Mouse (Mus musculus) lung, postnatal 0 days (tissue): Measurements from ENCODE around the gene Zfp296. TPM values are rescaled to one million over a fixed set of nuclear protein-coding genes. Genes with fewer than 3 reads are reported as not detected.

Experiments used
- ATAC-seq: fragments of 200-750 bp; cut with Nextera tagmentation; 2 replicates; pipeline ENCODE4 v1.8.0; 2017; ENCODE audit warnings: moderate library complexity
- DNase-seq: peaks from one replicate; pipeline ENCODE4 v3.0.0-alpha.2; 2016; ENCODE audit warnings: low spot score
- H3K27ac ChIP-seq: fragments of 300-500 bp; sonication (generic); 2 replicates; pipeline ENCODE4 v1.5.1; 2014; ENCODE audit warnings: antibody characterized with exemption, mild to moderate bottlenecking, low read length, mixed read lengths
- H3K27me3 ChIP-seq: fragments of 300-500 bp; sonication (generic); replicated peaks from 2 replicates; pipeline ENCODE4 v1.6.1; 2014; ENCODE audit warnings: low read length, mixed read lengths; ENCODE audit not compliant: insufficient read depth
- H3K36me3 ChIP-seq: fragments of 300-500 bp; sonication (generic); 2 replicates; pipeline ENCODE4 v1.6.1; 2014; ENCODE audit warnings: low read length, mixed read lengths; ENCODE audit not compliant: insufficient read depth
- H3K4me1 ChIP-seq: fragments of 300-500 bp; sonication (generic); 2 replicates; pipeline ENCODE4 v1.6.1; 2014; ENCODE audit warnings: antibody characterized with exemption, low read depth, low read length, mixed read lengths; ENCODE audit not compliant: insufficient read depth
- H3K4me2 ChIP-seq: fragments of 300-500 bp; sonication (generic); replicated peaks from 2 replicates; pipeline ENCODE4 v1.6.1; 2014; ENCODE audit warnings: low read depth, mild to moderate bottlenecking, low read length, moderate library complexity, mixed read lengths
- H3K4me3 ChIP-seq: fragments of 300-500 bp; sonication (generic); 2 replicates; pipeline ENCODE4 v1.5.1; 2014; ENCODE audit warnings: low read depth, low read length
- H3K9ac ChIP-seq: fragments of 300-500 bp; sonication (generic); replicated peaks from 2 replicates; pipeline ENCODE4 v1.6.1; 2014; ENCODE audit warnings: low read depth, mild to moderate bottlenecking
- H3K9me3 ChIP-seq: fragments of 300-500 bp; sonication (generic); 2 replicates; pipeline ENCODE4 v1.6.1; 2016; ENCODE audit warnings: low read length, mixed read lengths
- CTCF ChIP-seq: IDR thresholded peaks from 2 replicates; pipeline ENCODE4 v1.5.1; 2016; ENCODE audit warnings: antibody characterized with exemption, mild to moderate bottlenecking
- EP300 ChIP-seq: IDR thresholded peaks from 2 replicates; pipeline ENCODE4 v1.6.1; 2016; ENCODE audit warnings: antibody characterized with exemption, mild to moderate bottlenecking, control low read depth
- WGBS: fragments of 180-500 bp; shearing (Covaris S2); extraction: QIAGEN DNeasy Blood & Tissue Kit; methylation state at CpG from one replicate; pipeline ENCODE4 v1.1.7; 2014; 5-methylcytosine and 5-hydroxymethylcytosine counted together
- polyA plus RNA-seq: library from polyadenylated mRNA; unstranded; fragments of >200 nt; fragmentation: Nextera tagmentation; extraction: Ambion mirVana; gene quantifications from 2 replicates; pipeline ENCODE4 v1.2.1, GENCODE M21; 2015

Gene Zfp296
- polyA plus RNA-seq, 1 experiment from 2014 or later: 0.88 TPM

DNA sequence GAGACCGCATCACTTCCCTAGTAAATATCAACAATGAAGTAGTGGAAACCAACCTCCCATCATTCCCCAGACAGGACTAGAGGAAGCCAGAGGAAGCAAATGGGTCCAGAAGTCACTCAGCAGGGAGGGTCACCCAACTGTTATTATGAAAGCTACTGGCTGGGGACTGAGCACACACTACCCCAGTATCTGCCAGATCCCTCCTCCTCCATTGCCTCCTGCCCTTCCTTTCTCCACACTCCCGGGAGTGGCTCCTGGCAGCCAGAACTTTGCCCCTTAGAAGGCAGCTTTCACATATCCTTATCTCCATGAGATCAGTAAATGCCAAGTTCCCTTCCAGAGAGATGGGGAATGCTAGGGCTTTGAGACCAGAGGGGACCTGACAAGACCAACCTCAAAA is 46.3 kb downstream of the Zfp296 start:
- Histone ChIP-seq H3K4me3 (no peak overlapping the region), H3K4me2 (no peak overlapping the region), H3K27ac (no peak overlapping the region), H3K9me3 (no peaks in the 10 kb centered on the region), H3K9ac (no peak overlapping the region), H3K36me3 (no peaks in the 10 kb centered on the region), H3K4me1 (no peaks in the 10 kb centered on the region), H3K27me3 (no peaks in the 10 kb centered on the region)
- ATAC-seq (no peak), DNase-seq (no peak)
- TF ChIP-seq CTCF (no peak), EP300 (no peak)
- 62% methylated on average over 2 of the region's 2 CpGs for WGBS

DNA sequence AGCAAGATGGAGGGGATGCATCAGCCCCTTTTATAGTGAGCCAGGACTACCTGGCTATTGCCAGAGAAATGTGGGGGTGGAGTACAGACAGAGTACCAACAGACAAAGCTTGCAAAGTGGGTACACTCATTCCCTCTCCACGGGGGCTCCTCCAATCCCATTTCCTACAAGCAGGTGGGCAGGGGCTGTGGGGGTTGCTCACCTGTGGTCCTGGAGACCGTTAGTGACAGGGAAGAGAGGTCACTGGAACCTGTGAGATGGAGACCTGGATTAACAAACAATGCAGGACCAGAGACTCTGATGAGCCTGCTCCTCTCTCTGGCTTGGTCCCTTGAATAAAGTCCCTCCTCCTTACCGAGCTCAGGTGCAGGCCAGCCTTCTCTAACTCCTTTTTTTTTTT is 50.6 kb downstream of the Zfp296 start:
- ATAC-seq: no peak
- Histone ChIP-seq H3K4me1 (no peaks in the 10 kb centered on the region; the same call in 1 of the 2 replicates), H3K9me3 (no peaks in the 10 kb centered on the region), H3K27me3 (no peaks in the 10 kb centered on the region), H3K9ac (no peak overlapping the region), H3K4me3 (peak overlapping the region; percentile 58), H3K27ac (0 out of 2 replicates have a peak overlapping the region, but pooled peaks have one; percentile 93), H3K36me3 (peaks cover 2% of the 10 kb centered on the region; the same call in 1 of the 2 replicates), H3K4me2 (peak overlapping the region; percentile 93)
- WGBS: 54% methylated on average over 3 of the region's 3 CpGs
- TF ChIP-seq CTCF (no peak), EP300 (no peak)
- no peak for DNase-seq

DNA sequence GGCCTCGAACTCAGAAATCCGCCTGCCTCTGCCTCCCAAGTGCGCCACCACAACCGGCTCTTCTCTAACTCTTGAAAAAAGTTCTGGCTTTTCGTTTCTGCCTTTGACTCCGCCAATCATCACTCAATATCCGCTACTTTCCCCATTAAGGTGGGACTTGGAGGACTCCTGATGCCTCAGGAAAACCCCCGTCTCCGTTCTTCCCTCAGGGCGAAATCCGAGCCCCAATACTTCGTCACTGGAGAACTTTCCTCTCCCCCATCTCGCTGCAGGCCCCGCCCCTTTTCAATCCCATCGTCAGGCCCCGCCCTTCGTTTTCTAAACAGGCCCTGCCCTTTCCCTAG is 51.1 kb downstream of the Zfp296 start:
- TF ChIP-seq EP300 (no peak), CTCF (no peak)
- Histone ChIP-seq H3K36me3 (peaks cover 7% of the 10 kb centered on the region; the same call in 1 of the 2 replicates), H3K4me3 (peak overlapping the region; percentile 58), H3K4me2 (peak overlapping the region; percentile 93), H3K9ac (no peak overlapping the region), H3K27me3 (no peaks in the 10 kb centered on the region), H3K9me3 (no peaks in the 10 kb centered on the region), H3K4me1 (no peaks in the 10 kb centered on the region; the same call in 1 of the 2 replicates), H3K27ac (peak overlapping the region; percentile 93)
- ATAC-seq (no peak), DNase-seq (no peak)
- 17% methylated on average over 17 of the region's 17 CpGs for WGBS

DNA sequence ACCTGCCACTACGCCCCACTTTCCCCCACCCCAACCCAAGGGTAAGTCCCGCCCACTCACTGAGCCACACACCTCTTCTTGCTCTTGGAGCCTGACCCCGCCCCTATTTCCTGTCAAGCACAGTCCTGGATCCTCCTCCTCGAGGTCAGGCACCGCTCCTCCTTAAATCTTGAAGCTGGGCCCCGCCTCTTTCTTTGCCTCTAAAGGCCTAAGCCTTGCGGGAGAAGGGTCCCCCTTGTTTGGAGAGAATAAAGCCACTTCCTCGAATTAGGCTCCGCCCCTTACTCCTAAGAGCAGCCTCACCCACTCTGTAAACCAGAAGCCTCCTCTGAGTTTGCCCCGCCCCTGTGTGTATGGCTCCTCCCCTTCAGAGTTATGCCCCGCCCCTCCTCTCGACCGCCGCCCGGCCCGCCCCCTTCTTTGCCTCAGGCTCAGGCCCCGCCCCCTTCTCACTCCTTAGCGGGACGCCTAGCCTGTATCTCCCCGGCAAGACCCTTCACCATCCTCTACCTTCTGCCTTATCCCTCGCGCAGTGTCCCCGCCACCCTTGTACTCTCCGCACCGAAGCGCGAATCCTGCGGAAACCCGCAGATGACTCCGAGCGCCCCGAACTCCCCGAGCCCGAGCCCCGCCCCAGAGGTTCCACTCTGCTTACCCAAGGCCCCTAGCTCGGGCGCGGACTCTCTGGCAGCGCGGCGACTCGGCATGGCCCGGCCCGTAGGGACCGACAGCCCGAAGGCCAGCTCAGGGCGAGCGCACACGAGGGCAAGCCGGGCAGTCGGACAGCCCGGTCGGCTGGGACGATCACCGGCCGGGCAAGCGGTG is 51.7 kb downstream of the Zfp296 start:
- no peaks in the 10 kb centered on the region for H3K27me3 ChIP-seq
- peak overlapping the region; percentile 93 for H3K4me2 ChIP-seq
- no peaks in the 10 kb centered on the region for H3K9me3 ChIP-seq
- peak; percentile 91 for ATAC-seq
- peak overlapping the region; percentile 43 for H3K9ac ChIP-seq
- peaks cover 13% of the 10 kb centered on the region; the same call in 1 of the 2 replicates for H3K36me3 ChIP-seq
- H3K27ac ChIP-seq: peak overlapping the region; percentile 93
- DNase-seq: peak; percentile 100
- no peak for TF ChIP-seq EP300
- TF ChIP-seq CTCF: no peak
- under 1% methylated on average over 51 of the region's 57 CpGs for WGBS
- H3K4me1 ChIP-seq: no peaks in the 10 kb centered on the region; the same call in 1 of the 2 replicates
- peak overlapping the region; percentile 58 for H3K4me3 ChIP-seq

DNA sequence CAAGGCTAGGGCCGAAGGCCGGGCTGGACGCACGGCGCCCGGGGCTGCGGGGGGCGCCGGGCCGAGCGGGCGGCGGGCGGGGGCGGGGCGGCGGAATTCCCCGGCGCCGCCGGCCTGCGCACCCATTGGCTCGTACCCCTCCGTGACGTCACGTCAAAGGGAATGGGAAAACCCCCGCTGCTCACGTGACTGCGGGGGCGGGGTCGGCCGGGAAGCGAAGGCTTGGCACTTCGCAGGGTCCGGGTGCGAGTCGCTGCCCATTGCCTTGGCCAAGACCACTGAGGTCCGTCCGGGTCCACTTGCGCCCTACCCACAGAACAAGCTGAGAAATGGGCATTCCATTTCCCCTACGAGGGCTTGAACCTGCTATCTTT is 52.3 kb downstream of the Zfp296 start, which contains the start of gene Relb:
Gene Relb (minus strand): TSS at position 78 of the 374 bp plus-strand sequence.
- peaks cover 17% of the 10 kb centered on the region; the same call in 1 of the 2 replicates for H3K36me3 ChIP-seq
- H3K4me1 ChIP-seq: no peaks in the 10 kb centered on the region; the same call in 1 of the 2 replicates
- no peaks in the 10 kb centered on the region for H3K27me3 ChIP-seq
- ATAC-seq: peak; percentile 64
- H3K9ac ChIP-seq: peak within 1 kb of the TSS; percentile 43
- no peaks in the 10 kb centered on the region for H3K9me3 ChIP-seq
- peak within 1 kb of the TSS; percentile 58 for H3K4me3 ChIP-seq
- H3K4me2 ChIP-seq: peak within 1 kb of the TSS; percentile 93
- under 1% methylated on average over 21 of the region's 41 CpGs for WGBS
- no peak for TF ChIP-seq EP300
- no peak for TF ChIP-seq CTCF
- peak within 1 kb of the TSS; percentile 93 for H3K27ac ChIP-seq
- peak; percentile 91 for DNase-seq

Other genes with a start within 250 kb of the Zfp296 start
- 51.0 and 57.8 TPM in 2 replicates for gene Ercc1, start 232.5 kb upstream of the Zfp296 start, polyA plus RNA-seq
- gene Cd3eap, start 217.8 kb upstream of the Zfp296 start, polyA plus RNA-seq: 6.5 and 7.6 TPM in 2 replicates
- gene Ppp1r13l, start 217.5 kb upstream of the Zfp296 start, polyA plus RNA-seq: 4.1 and 4.2 TPM in 2 replicates
- 8.9 and 9.4 TPM in 2 replicates for gene Ercc2, start 195.3 kb upstream of the Zfp296 start, polyA plus RNA-seq
- 28.1 and 31.4 TPM in 2 replicates for gene Klc3, start 173.2 kb upstream of the Zfp296 start, polyA plus RNA-seq
- gene Ckm, start 172.5 kb upstream of the Zfp296 start, polyA plus RNA-seq: 34.0 and 42.4 TPM in 2 replicates
- 7.4 and 7.9 TPM in 2 replicates for gene Mark4, start 118.5 kb upstream of the Zfp296 start, polyA plus RNA-seq
- 1.1 and 1.4 TPM in 2 replicates for gene Exoc3l2, start 114.0 kb upstream of the Zfp296 start, polyA plus RNA-seq
- 2.6 and 3.0 TPM in 2 replicates for gene Bloc1s3, start 68.9 kb upstream of the Zfp296 start, polyA plus RNA-seq
- gene Trappc6a, start 68.9 kb upstream of the Zfp296 start, polyA plus RNA-seq: 85.5 and 91.9 TPM in 2 replicates
- 0.05 and 0.15 TPM in 2 replicates for gene Nkpd1, start 59.4 kb upstream of the Zfp296 start, polyA plus RNA-seq
- 19.1 and 20.3 TPM in 2 replicates for gene Ppp1r37, start 14.2 kb upstream of the Zfp296 start, polyA plus RNA-seq
- 161 and 163 TPM in 2 replicates for gene Gemin7, start 308 bp downstream of the Zfp296 start, polyA plus RNA-seq
- gene Clasrp, start 27.2 kb downstream of the Zfp296 start, polyA plus RNA-seq: 22.6 and 23.8 TPM in 2 replicates
- 15.6 and 29.8 TPM in 2 replicates for gene Relb, start 52.2 kb downstream of the Zfp296 start, polyA plus RNA-seq
- 76.9 and 78.8 TPM in 2 replicates for gene Clptm1, start 87.7 kb downstream of the Zfp296 start, polyA plus RNA-seq
- gene Apoc2, start 100.7 kb downstream of the Zfp296 start, polyA plus RNA-seq: 4.2 and 4.9 TPM in 2 replicates
- gene Gm44805, start 104.1 kb downstream of the Zfp296 start, polyA plus RNA-seq: not detected in 2 replicates
- gene Apoc4, start 104.2 kb downstream of the Zfp296 start, polyA plus RNA-seq: 0.38 and 0.88 TPM in 2 replicates
- 61.1 and 63.8 TPM in 2 replicates for gene Apoc1, start 115.4 kb downstream of the Zfp296 start, polyA plus RNA-seq
- gene Apoe, start 121.9 kb downstream of the Zfp296 start, polyA plus RNA-seq: 768 and 1,006 TPM in 2 replicates
- 60.8 and 62.4 TPM in 2 replicates for gene Tomm40, start 138.2 kb downstream of the Zfp296 start, polyA plus RNA-seq
- gene Nectin2, start 173.2 kb downstream of the Zfp296 start, polyA plus RNA-seq: 113 and 116 TPM in 2 replicates
- gene Bcam, start 193.7 kb downstream of the Zfp296 start, polyA plus RNA-seq: 477 and 507 TPM in 2 replicates
- gene Cblc, start 219.5 kb downstream of the Zfp296 start, polyA plus RNA-seq: 18.4 and 23.9 TPM in 2 replicates
- 8.3 and 20.0 TPM in 2 replicates for gene Bcl3, start 245.5 kb downstream of the Zfp296 start, polyA plus RNA-seq